Mouse (Mus musculus): ENCODE measurements at regions not wholly inside any gene's neighbourhood (a gene's known extent, or its start where the extent isn't known, plus 50 kb on each side); places are given as distances from the start of the nearest gene placed in this dataset.

DNA sequence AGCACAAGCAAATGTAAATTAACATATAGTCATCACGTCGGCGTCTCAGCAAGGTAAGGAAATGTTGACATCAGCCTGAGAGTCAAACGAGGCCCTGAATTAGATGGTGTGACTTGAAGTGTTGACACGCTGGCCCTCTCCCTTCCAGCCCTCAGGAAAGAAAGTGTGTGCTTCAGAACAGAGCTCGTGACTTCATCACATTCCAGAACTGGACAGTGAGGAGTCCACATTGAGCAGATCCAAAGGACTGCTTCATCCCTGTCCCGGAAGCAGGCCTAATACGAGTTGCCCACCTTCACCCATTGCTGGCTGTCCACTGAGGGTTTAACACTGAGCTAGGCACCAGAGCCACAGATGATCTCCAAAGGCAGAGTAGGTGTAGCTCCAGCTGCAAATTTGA, 54.0 kb upstream of the Zfp703 start:
- DNase-seq (ENCODE audit: low spot score in 2 of 2), result no peak

All from frontal cortex, postnatal 36 days (tissue).